Mouse (Mus musculus) liver, adult 2 months (tissue): ENCODE results near the gene Egfr.

Source experiments
- CTCF ChIP-seq: fragments of 200-500 bp; IDR thresholded peaks from 2 replicates; pipeline ENCODE4 v1.5.1; 2011; ENCODE audit warnings: low read depth, low read length, control low read depth
- POLR2A ChIP-seq: fragments of 200-500 bp; IDR thresholded peaks from 2 replicates; pipeline ENCODE4 v1.6.1; 2011; ENCODE audit warnings: low read length, control low read depth; ENCODE audit not compliant: insufficient read depth; ENCODE audit errors: extremely low read depth

GRCm38 (mm10) chr11:16857346-16857745, 105.3 kb downstream of the Egfr start:
- TF ChIP-seq POLR2A (no peak), CTCF (no peak)
